Mouse (Mus musculus) E14TG2a.4 (cell line): ENCODE data around the gene Vwa3b.
"Not testable (repeated sequence)": the region's sequence is repeated elsewhere in the genome, so short reads cannot be mapped to it uniquely, and the experiment has no call there.

Source experiments
- H3K27me3 ChIP-seq: 2 replicates; pipeline ENCODE4 v1.6.1; 2014; ENCODE audit warnings: low read length, control low read depth; ENCODE audit not compliant: insufficient read depth
- H3K36me3 ChIP-seq: 2 replicates; pipeline ENCODE4 v1.6.1; 2014; ENCODE audit warnings: low read length, control low read depth; ENCODE audit not compliant: insufficient read depth
- H3K4me1 ChIP-seq: replicated peaks from 2 replicates; pipeline ENCODE4 v1.6.1; 2014; ENCODE audit warnings: low read depth, low read length, control low read depth
- H3K4me3 ChIP-seq: replicated peaks from 2 replicates; pipeline ENCODE4 v1.5.1; 2014; ENCODE audit warnings: mild to moderate bottlenecking, low read length
- H3K9me3 ChIP-seq: 2 replicates; pipeline ENCODE4 v1.6.1; 2014; ENCODE audit warnings: low read length, control low read depth
- CTCF ChIP-seq: conservative IDR thresholded peaks from 2 replicates; pipeline ENCODE4 v1.5.1; 2014; ENCODE audit warnings: low read length
- NANOG ChIP-seq: IDR thresholded peaks from 2 replicates; pipeline ENCODE4 v1.6.1; 2014; ENCODE audit warnings: borderline replicate concordance, low read length, mixed read lengths
- POU5F1 ChIP-seq: IDR thresholded peaks from 2 replicates; pipeline ENCODE4 v1.6.1; 2014; ENCODE audit warnings: low read length, borderline replicate concordance

Gene Vwa3b

DNA sequence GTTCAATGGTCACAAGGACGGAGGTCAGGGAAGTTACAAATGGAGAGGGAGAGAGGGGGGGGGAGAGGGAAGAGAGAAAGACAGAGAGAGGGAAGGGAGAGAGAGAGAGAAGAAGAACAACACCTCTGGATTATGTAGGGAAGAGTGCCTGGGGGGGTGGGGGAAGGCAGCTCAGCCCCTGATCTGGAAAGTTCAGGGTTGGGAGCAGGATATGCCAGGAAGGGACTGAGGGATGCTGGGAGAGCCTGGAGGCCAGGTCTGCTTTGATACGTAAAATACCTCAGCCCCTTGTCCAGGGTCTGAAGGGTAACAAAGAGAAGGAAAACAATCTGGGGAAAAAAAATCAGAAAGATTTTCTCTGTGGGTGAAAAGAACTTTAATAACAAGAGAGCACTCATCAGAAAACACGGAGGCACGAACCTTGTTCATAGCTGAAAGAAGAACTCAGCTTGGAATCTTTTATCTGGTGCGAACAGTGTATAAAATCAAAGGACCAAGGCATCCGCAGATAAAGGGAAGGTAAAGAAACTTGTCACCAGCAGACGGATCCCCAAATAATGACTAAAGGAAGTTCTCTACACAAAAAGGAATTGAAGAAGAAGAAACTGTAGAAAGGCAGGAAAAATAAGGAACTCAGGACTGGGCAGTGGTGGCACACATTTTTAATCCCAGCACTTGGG lies 24.6 kb upstream of the Vwa3b start:
- TF ChIP-seq NANOG (no peak), CTCF (no peak), POU5F1 (no peak)
- H3K4me1 ChIP-seq, result peaks cover 56% of the 10 kb centered on the region

DNA sequence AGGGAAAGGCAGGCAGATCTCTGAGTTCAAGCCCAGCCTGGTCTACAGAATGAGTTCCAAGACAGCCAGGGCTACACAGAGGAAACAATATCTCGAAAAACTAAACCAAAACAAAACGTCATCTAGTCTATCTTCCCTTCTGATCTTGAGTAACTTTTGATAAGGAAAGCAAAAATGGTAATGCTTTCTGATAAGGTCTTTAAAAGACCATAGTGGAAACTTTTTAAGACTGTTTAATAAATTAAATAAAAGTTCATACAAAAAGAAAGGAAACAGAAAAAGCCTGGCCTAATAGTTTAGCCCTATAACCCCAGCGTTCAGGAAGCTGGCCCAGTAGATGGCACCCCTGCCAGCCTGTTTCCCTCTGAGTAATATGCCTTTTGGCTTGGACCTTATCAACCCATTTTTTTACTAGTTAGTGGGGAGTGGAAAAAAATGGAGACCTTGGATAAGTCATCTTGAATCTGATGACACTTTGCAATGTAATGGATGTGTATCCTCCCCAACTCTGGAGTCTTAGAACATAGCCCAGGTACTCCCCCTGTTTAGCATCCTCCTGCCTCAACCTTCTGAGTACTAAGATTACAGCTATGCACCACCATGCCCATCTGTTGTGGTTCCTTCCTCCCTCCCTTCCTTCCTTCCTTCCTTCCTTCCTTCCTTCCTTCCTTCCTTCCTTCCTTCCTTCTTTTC lies 23.9 kb upstream of the Vwa3b start:
- Histone ChIP-seq H3K27me3 (no peaks in the 10 kb centered on the region), H3K4me1 (peaks cover 56% of the 10 kb centered on the region), H3K4me3 (no peak overlapping the region), H3K36me3 (no peaks in the 10 kb centered on the region), H3K9me3 (no peaks in the 10 kb centered on the region)
- TF ChIP-seq CTCF (no peak), POU5F1 (no peak), NANOG (no peak)

More for the DNA sequence above, 24.6 kb upstream of the Vwa3b start:
- H3K4me3 ChIP-seq, result no peak overlapping the region
- H3K36me3 ChIP-seq, result no peaks in the 10 kb centered on the region
- H3K9me3 ChIP-seq, result no peaks in the 10 kb centered on the region
- no peaks in the 10 kb centered on the region for H3K27me3 ChIP-seq

GRCm38 (mm10) chr1:37004533-37004932 lies 21.9 kb upstream of the Vwa3b start:
- Histone ChIP-seq H3K27me3 (no peaks in the 10 kb centered on the region), H3K4me1 (peaks cover 64% of the 10 kb centered on the region), H3K9me3 (no peaks in the 10 kb centered on the region), H3K4me3 (no peak overlapping the region), H3K36me3 (no peaks in the 10 kb centered on the region)
- TF ChIP-seq NANOG (no peak), POU5F1 (no peak), CTCF (no peak)

DNA sequence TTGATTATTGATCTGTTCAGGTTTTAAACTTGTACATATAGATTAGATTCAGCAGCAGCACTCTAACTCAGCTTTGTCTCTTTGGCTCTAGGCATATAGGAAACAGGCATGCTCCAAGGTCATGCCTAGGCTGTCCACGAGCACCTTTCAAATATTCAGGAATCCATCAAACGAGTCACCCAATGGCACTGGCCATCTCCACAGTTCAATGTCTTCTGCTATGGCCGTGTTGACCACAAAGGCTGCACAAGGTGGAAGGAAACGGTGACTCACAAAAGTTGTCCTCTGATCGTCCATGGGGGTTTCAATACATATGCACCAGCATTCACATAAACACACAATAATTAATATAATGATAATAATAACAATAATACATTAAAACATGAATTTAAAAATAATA lies 21.4 kb upstream of the Vwa3b start:
- no peaks in the 10 kb centered on the region for H3K9me3 ChIP-seq
- H3K4me1 ChIP-seq, result peaks cover 63% of the 10 kb centered on the region
- no peaks in the 10 kb centered on the region for H3K27me3 ChIP-seq
- TF ChIP-seq CTCF (no peak), NANOG (no peak), POU5F1 (no peak)
- H3K4me3 ChIP-seq, result no peak overlapping the region
- no peaks in the 10 kb centered on the region for H3K36me3 ChIP-seq

- peaks cover 60% of the 10 kb centered on the region for H3K4me1 ChIP-seq
- H3K36me3 ChIP-seq, H3K4me3 ChIP-seq, H3K27me3 ChIP-seq, H3K9me3 ChIP-seq: not testable (repeated sequence)
Measured at GRCm38 (mm10) chr1:37006529-37006928, 19.9 kb upstream of the Vwa3b start.

GRCm38 (mm10) chr1:37009880-37010279 lies 16.5 kb upstream of the Vwa3b start:
- Histone ChIP-seq H3K9me3 (no peaks in the 10 kb centered on the region), H3K36me3 (no peaks in the 10 kb centered on the region), H3K4me1 (peaks cover 45% of the 10 kb centered on the region), H3K4me3 (peak overlapping the region; percentile 27; the same call in 1 of the 2 replicates), H3K27me3 (no peaks in the 10 kb centered on the region)
- TF ChIP-seq CTCF (no peak), NANOG (no peak), POU5F1 (no peak)

- no peaks in the 10 kb centered on the region for H3K9me3 ChIP-seq
- no peak overlapping the region for H3K4me3 ChIP-seq
- no peaks in the 10 kb centered on the region for H3K27me3 ChIP-seq
- H3K4me1 ChIP-seq, result peaks cover 42% of the 10 kb centered on the region
- TF ChIP-seq POU5F1, result no peak
- TF ChIP-seq NANOG, result no peak
- TF ChIP-seq CTCF, result no peak
- no peaks in the 10 kb centered on the region for H3K36me3 ChIP-seq
Measured at GRCm38 (mm10) chr1:37011626-37012209, 14.7 kb upstream of the Vwa3b start.

GRCm38 (mm10) chr1:37013006-37013405 lies 13.4 kb upstream of the Vwa3b start:
- Histone ChIP-seq H3K4me1 (peaks cover 33% of the 10 kb centered on the region), H3K36me3 (no peaks in the 10 kb centered on the region), H3K4me3 (no peak overlapping the region), H3K9me3 (no peaks in the 10 kb centered on the region), H3K27me3 (no peaks in the 10 kb centered on the region)
- TF ChIP-seq NANOG (no peak), POU5F1 (no peak), CTCF (no peak)
